Mouse (Mus musculus) frontal cortex, adult (tissue): ENCODE measurements around the gene Slc22a18.
"Not testable (repeated sequence)": the region's sequence is repeated elsewhere in the genome, so short reads cannot be mapped to it uniquely, and the experiment has no call there.

ENCODE experiments used
- ATAC-seq: cut with Nextera tagmentation; 2 replicates; pipeline ENCODE4 v1.9.2; 2017; ENCODE audit warnings: mild to moderate bottlenecking, moderate library complexity, mixed read lengths; ENCODE audit not compliant: low TSS enrichment

Slc22a18 gene

GRCm38 (mm10) chr7:143502418-143503200, 29.1 kb downstream of the Slc22a18 start, which contains the start of gene Phlda2:
Gene Phlda2, minus strand, starts transcription at chr7:143503150.
- no peak for ATAC-seq

- no peak for ATAC-seq
Measured at GRCm38 (mm10) chr7:143503926-143504325, 30.4 kb downstream of the Slc22a18 start.

- ATAC-seq, result no peak
Measured at GRCm38 (mm10) chr7:143505411-143505810, 31.9 kb downstream of the Slc22a18 start.

GRCm38 (mm10) chr7:143505823-143506222, 32.3 kb downstream of the Slc22a18 start:
- no peak for ATAC-seq

- ATAC-seq, result no peak
Measured at GRCm38 (mm10) chr7:143506271-143506670, 32.7 kb downstream of the Slc22a18 start.

GRCm38 (mm10) chr7:143506675-143507074, 33.1 kb downstream of the Slc22a18 start:
- ATAC-seq, result 0 out of 2 replicates have a peak, but pooled peaks have one; percentile 41

GRCm38 (mm10) chr7:143509566-143509965, 36.0 kb downstream of the Slc22a18 start:
- no peak for ATAC-seq

GRCm38 (mm10) chr7:143510593-143511334, 37.2 kb downstream of the Slc22a18 start:
- ATAC-seq, result no peak

GRCm38 (mm10) chr7:143511335-143511712, 37.8 kb downstream of the Slc22a18 start:
- no peak for ATAC-seq

- ATAC-seq, result peak; percentile 34; the same call in 1 of the 2 replicates
Measured at GRCm38 (mm10) chr7:143513763-143514415, 40.4 kb downstream of the Slc22a18 start.

- no peak for ATAC-seq
Measured at GRCm38 (mm10) chr7:143514416-143514768, 40.9 kb downstream of the Slc22a18 start.

- ATAC-seq, result no peak
Measured at GRCm38 (mm10) chr7:143519333-143519732, 45.8 kb downstream of the Slc22a18 start.

GRCm38 (mm10) chr7:143532410-143532809, 58.9 kb downstream of the Slc22a18 start:
- ATAC-seq, result no peak

- ATAC-seq, result no peak
Measured at GRCm38 (mm10) chr7:143533284-143533683, 59.7 kb downstream of the Slc22a18 start.

GRCm38 (mm10) chr7:143536251-143536650, 62.7 kb downstream of the Slc22a18 start:
- no peak for ATAC-seq

GRCm38 (mm10) chr7:143538229-143538628, 64.7 kb downstream of the Slc22a18 start:
- not testable (repeated sequence) for ATAC-seq

GRCm38 (mm10) chr7:143538671-143539070, 65.1 kb downstream of the Slc22a18 start:
- no peak for ATAC-seq

- ATAC-seq, result no peak
Measured at GRCm38 (mm10) chr7:143544368-143544767, 70.8 kb downstream of the Slc22a18 start.

GRCm38 (mm10) chr7:143546554-143546953, 73.0 kb downstream of the Slc22a18 start:
- ATAC-seq, result no peak

- ATAC-seq, result peak; percentile 44
Measured at GRCm38 (mm10) chr7:143548231-143548961, 74.9 kb downstream of the Slc22a18 start.
